Mouse (Mus musculus) MEL (cell line): Measurements from ENCODE around the gene Erich6. TPM values are rescaled to one million over a fixed set of nuclear protein-coding genes. Genes with fewer than 3 reads are reported as not detected.

ENCODE experiments used
- DNase-seq: peaks from one replicate; pipeline ENCODE4 v3.0.0; 2011; ENCODE audit warnings: low read depth, low spot score
- H3K27ac ChIP-seq: 2 replicates; pipeline ENCODE4 v1.5.1; 2012; ENCODE audit warnings: low read depth, mild to moderate bottlenecking, control low read depth, low read length, moderate library complexity; ENCODE audit not compliant: control insufficient read depth
- H3K27me3 ChIP-seq, 2 experiments: fragments of 150-350 bp in 1 of 2; sonication (generic) in 1 of 2; 2 replicates each; pipeline ENCODE4 v1.6.1; 2012; ENCODE audit warnings: low read length in 2 of 2, mild to moderate bottlenecking in 2 of 2, improper control_type of control experiment in 1 of 2, moderate library complexity in 1 of 2; ENCODE audit not compliant: insufficient read depth in 2 of 2, control insufficient read depth in 1 of 2
- H3K36me3 ChIP-seq, 2 experiments: 2 replicates each; pipeline ENCODE4 v1.6.1; 2012 to 2014; ENCODE audit warnings: low read length in 2 of 2, improper control_type of control experiment in 1 of 2, inconsistent platforms in 1 of 2, mild to moderate bottlenecking in 1 of 2; ENCODE audit not compliant: insufficient read depth in 2 of 2, control insufficient read depth in 1 of 2
- H3K4me1 ChIP-seq, 2 experiments: fragments of 150-350 bp in 1 of 2; sonication (generic) in 1 of 2; 2 replicates each; pipeline ENCODE4 v1.6.1; 2012; ENCODE audit warnings: low read length in 2 of 2, improper control_type of control experiment in 1 of 2, mild to moderate bottlenecking in 1 of 2; ENCODE audit not compliant: insufficient read depth in 2 of 2, control insufficient read depth in 1 of 2
- H3K4me3 ChIP-seq, 2 experiments: fragments of 150-350 bp in 1 of 2; sonication (generic) in 1 of 2; 2 replicates each; pipeline ENCODE4 v1.5.1; 2012; ENCODE audit warnings: low read depth in 2 of 2, low read length in 2 of 2, mild to moderate bottlenecking in 2 of 2, moderate library complexity in 2 of 2, control low read depth in 1 of 2, improper control_type of control experiment in 1 of 2; ENCODE audit not compliant: control insufficient read depth in 1 of 2, insufficient read depth in 1 of 2
- H3K79me2 ChIP-seq: 2 replicates; pipeline ENCODE4 v1.6.1; 2012; ENCODE audit warnings: mild to moderate bottlenecking, low read length, moderate library complexity; ENCODE audit not compliant: control insufficient read depth, poor library complexity, insufficient read depth
- H3K9ac ChIP-seq: 2 replicates; pipeline ENCODE4 v1.6.1; 2012; ENCODE audit warnings: low read depth, mild to moderate bottlenecking, control low read depth, low read length, moderate library complexity; ENCODE audit not compliant: control insufficient read depth, poor library complexity, severe bottlenecking
- H3K9me3 ChIP-seq: fragments of 150-350 bp; sonication (generic); replicated peaks from 2 replicates; pipeline ENCODE4 v1.6.1; 2012; ENCODE audit warnings: mild to moderate bottlenecking, low read length, improper control_type of control experiment, moderate library complexity; ENCODE audit not compliant: insufficient read depth
- BHLHE40 ChIP-seq: IDR thresholded peaks from 2 replicates; pipeline ENCODE4 v1.6.1; 2012; ENCODE audit warnings: low read depth, mild to moderate bottlenecking, inconsistent platforms, low read length, improper control_type of control experiment, borderline replicate concordance
- ELF1 ChIP-seq: IDR thresholded peaks from 2 replicates; pipeline ENCODE4 v1.6.1; 2014; ENCODE audit warnings: low read depth, mild to moderate bottlenecking, inconsistent platforms, low read length, improper control_type of control experiment, moderate library complexity
- EP300 ChIP-seq, 2 experiments: IDR thresholded peaks; 2 replicates each; pipeline ENCODE4 v1.6.1; 2011; ENCODE audit warnings: improper control_type of control experiment in 2 of 2, low read length in 2 of 2, low read depth in 1 of 2, mild to moderate bottlenecking in 1 of 2
- HCFC1 ChIP-seq: IDR thresholded peaks from 2 replicates; pipeline ENCODE4 v1.6.1; 2012; ENCODE audit warnings: low read depth, mild to moderate bottlenecking, inconsistent platforms, low read length, improper control_type of control experiment, moderate library complexity
- MAFK ChIP-seq: IDR thresholded peaks from 2 replicates; pipeline ENCODE4 v1.6.1; 2011; ENCODE audit warnings: low read depth, mild to moderate bottlenecking, low read length, improper control_type of control experiment, borderline replicate concordance
- MAX ChIP-seq: IDR thresholded peaks from 2 replicates; pipeline ENCODE4 v1.6.1; 2011; ENCODE audit warnings: low read length, improper control_type of control experiment
- MAZ ChIP-seq: IDR thresholded peaks from 2 replicates; pipeline ENCODE4 v1.6.1; 2012; ENCODE audit warnings: low read depth, mild to moderate bottlenecking, inconsistent platforms, low read length, improper control_type of control experiment
- MEF2A ChIP-seq: IDR thresholded peaks from 2 replicates; pipeline ENCODE4 v1.6.1; 2014; ENCODE audit warnings: low read depth, mild to moderate bottlenecking, inconsistent platforms, low read length, improper control_type of control experiment; ENCODE audit not compliant: poor library complexity, insufficient replicate concordance, severe bottlenecking; ENCODE audit errors: extremely low read depth
- MXI1 ChIP-seq: IDR thresholded peaks from 2 replicates; pipeline ENCODE4 v1.6.1; 2011; ENCODE audit warnings: mild to moderate bottlenecking, low read depth, low read length, improper control_type of control experiment
- MYB ChIP-seq: IDR thresholded peaks from 2 replicates; pipeline ENCODE4 v1.6.1; 2011; ENCODE audit warnings: mild to moderate bottlenecking, low read depth, low read length, improper control_type of control experiment
- NELFE ChIP-seq: IDR thresholded peaks from 2 replicates; pipeline ENCODE4 v1.6.1; 2011; ENCODE audit warnings: low read depth, low read length, improper control_type of control experiment
- SMC3 ChIP-seq: IDR thresholded peaks from 2 replicates; pipeline ENCODE4 v1.6.1; 2011; ENCODE audit warnings: low read depth, low read length, improper control_type of control experiment
- TBP ChIP-seq: IDR thresholded peaks from 2 replicates; pipeline ENCODE4 v1.8.0; 2011; ENCODE audit warnings: low read depth, low read length, improper control_type of control experiment
- ZNF384 ChIP-seq: IDR thresholded peaks from 2 replicates; pipeline ENCODE4 v1.6.1; 2012; ENCODE audit warnings: low read depth, mild to moderate bottlenecking, inconsistent platforms, low read length, improper control_type of control experiment
- polyA plus RNA-seq, 2 experiments: library from polyadenylated mRNA; stranded (reverse) in 1 of 2; unstranded in 1 of 2; fragments of >175 nt in 1 of 2; fragments of >200 nt in 1 of 2; gene quantifications; 2 replicates each; pipeline versions ENCODE4 v1.2.1 to v1.2.4; 2012; ENCODE audit warnings: low replicate concordance in 2 of 2, low read depth in 1 of 2; ENCODE audit not compliant: insufficient read length in 2 of 2, insufficient read depth in 1 of 2, missing spikeins in 1 of 2
- total RNA-seq: library from RNA; depleted of rRNA; stranded (reverse); fragments of 300-350 nt; gene quantifications from 2 replicates; pipeline ENCODE4 v1.2.3, GENCODE M21; 2012

Gene Erich6
- total and polyA plus RNA-seq, 3 experiments, result 0.08 TPM; not detected in 2

- H3K4me1 ChIP-seq, result no peaks in the 10 kb centered on the region
- no peaks in the 10 kb centered on the region for H3K9me3 ChIP-seq
Observed at GRCm38 (mm10) chr3:58673295-58673694, 36.3 kb upstream of the Erich6 start.

GRCm38 (mm10) chr3:58672481-58673183 lies 35.6 kb upstream of the Erich6 start:
- Histone ChIP-seq H3K27ac (no peak overlapping the region), H3K9ac (no peak overlapping the region), H3K27me3 (no peaks in the 10 kb centered on the region), H3K79me2 (no peaks in the 10 kb centered on the region), H3K4me1 (no peaks in the 10 kb centered on the region), H3K9me3 (no peaks in the 10 kb centered on the region), H3K36me3 (0 out of 4 replicates have a peak, but pooled peaks cover 0 to 1% of the 10 kb centered on the region in 2 experiments), H3K4me3 (no peak overlapping the region)
- TF ChIP-seq EP300 (IDR thresholded peaks at IDR 0.05; ENCODE audit: low read depth in 1 of 2, low read length in 2 of 2), result no peak
- no peak for TF ChIP-seq BHLHE40
- no peak for TF ChIP-seq MAX
- TF ChIP-seq ZNF384, result no peak
- no peak for TF ChIP-seq TBP
- TF ChIP-seq NELFE, result no peak
- no peak for TF ChIP-seq MXI1
- no peak for TF ChIP-seq MEF2A
- TF ChIP-seq MAZ, result no peak
- no peak for TF ChIP-seq MAFK
- no peak for TF ChIP-seq HCFC1
- no peak for DNase-seq

More at GRCm38 (mm10) chr3:58673295-58673694, 36.3 kb upstream of the Erich6 start:
- Histone ChIP-seq H3K27ac (no peak overlapping the region), H3K79me2 (no peaks in the 10 kb centered on the region), H3K36me3 (0 out of 4 replicates have a peak, but pooled peaks cover 0 to 1% of the 10 kb centered on the region in 2 experiments), H3K9ac (no peak overlapping the region), H3K27me3 (no peaks in the 10 kb centered on the region), H3K4me3 (no peak overlapping the region)
- TF ChIP-seq MYB (no peak), ZNF384 (peak; percentile 35; the same call in 1 of the 2 replicates), SMC3 (no peak), ELF1 (no peak)
- no peak for DNase-seq
